Mouse (Mus musculus): Measurements from ENCODE around the gene Pnpla6. TPM values are rescaled to one million over a fixed set of nuclear protein-coding genes. Genes with fewer than 3 reads are reported as not detected.
"Not testable (repeated sequence)": the region's sequence is repeated elsewhere in the genome, so short reads cannot be mapped to it uniquely, and the experiment has no call there.

Pnpla6 gene
- polyA plus RNA-seq, 1 experiment from 2014 or later = 29.6 TPM

DNA sequence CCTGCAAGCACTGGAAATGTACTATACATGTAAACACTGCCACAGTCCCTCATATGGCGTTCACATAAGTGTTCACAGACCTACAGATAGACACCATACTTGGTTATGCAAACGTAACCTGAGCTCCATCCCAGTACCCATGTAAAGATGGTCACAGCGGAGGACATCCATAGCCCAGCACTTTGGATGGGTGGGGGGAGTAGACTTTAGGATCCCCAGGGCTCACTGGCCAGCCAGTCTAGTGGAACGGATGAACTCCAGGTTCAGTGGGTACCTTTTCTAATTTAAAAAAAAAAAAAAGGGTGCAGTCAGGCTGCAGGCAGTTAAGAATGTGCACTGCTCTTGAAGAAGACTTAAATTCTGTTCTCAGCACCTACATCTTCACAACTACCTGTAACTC is 24.9 kb downstream of the Pnpla6 start:
- ATAC-seq (ENCODE audit: insufficient number of reproducible peaks, insufficient read depth, low FRiP score, low TSS enrichment) = no peak
- Histone ChIP-seq H3K4me2 (replicated peaks) (no peak overlapping the region), H3K9ac (no peak overlapping the region), H3K36me3 (peaks cover 78% of the 10 kb centered on the region), H3K9me3 (no peaks in the 10 kb centered on the region; the same call in 1 of the 2 replicates), H3K4me1 (no peaks in the 10 kb centered on the region), H3K27ac (no peak overlapping the region), H3K27me3 (no peaks in the 10 kb centered on the region), H3K4me3 (no peak overlapping the region)
- 83% methylated on average over 4 of the region's 4 CpGs for WGBS

DNA sequence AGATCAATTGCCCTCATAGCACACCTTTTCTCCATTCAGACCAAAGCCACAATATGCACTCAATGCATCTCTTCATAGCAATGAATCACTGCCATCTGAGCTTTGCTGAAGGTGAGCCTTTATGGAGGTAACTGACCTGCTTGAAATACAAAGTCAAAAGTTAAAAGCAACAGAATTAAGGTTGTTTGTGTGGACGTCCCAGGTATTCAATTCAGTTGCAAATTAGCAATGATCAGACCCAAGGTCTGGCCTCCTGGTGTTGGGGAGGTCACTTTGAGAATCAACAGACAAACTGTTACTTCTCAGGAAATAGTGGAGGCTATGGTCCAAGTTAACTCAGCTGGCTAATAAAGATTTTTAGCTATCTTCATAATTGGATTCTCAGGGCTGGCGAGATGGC is 31.3 kb downstream of the Pnpla6 start:
- no peak overlapping the region for H3K9ac ChIP-seq
- H3K27ac ChIP-seq = no peak overlapping the region
- H3K4me3 ChIP-seq = no peak overlapping the region
- H3K4me1 ChIP-seq = no peaks in the 10 kb centered on the region
- no peaks in the 10 kb centered on the region for H3K27me3 ChIP-seq
- peaks cover 30% of the 10 kb centered on the region for H3K36me3 ChIP-seq
- no peak overlapping the region for H3K4me2 ChIP-seq (replicated peaks)
- no peak for ATAC-seq (ENCODE audit: insufficient number of reproducible peaks, insufficient read depth, low FRiP score, low TSS enrichment)
- WGBS = 87% methylated on average over 2 of the region's 2 CpGs
- no peaks in the 10 kb centered on the region; the same call in 1 of the 2 replicates for H3K9me3 ChIP-seq

DNA sequence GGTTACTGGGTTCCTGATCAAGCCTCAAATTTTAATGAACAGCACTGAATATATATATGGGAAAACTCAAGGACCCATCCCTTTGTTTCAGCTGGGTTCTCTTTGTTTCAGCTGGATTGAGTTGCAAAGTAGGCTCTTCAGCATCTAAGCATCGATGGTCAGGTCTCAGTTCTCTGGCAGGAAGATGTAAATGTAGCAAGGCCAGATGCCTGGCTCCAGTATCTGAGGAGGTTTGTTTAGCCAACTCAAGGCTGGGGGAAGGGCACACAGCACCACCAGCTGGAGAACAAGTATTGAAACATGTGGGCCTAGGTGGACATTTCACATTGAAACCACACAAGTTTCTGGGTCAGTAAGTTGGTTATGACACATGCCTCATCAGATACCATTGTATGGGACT is 37.1 kb downstream of the Pnpla6 start:
- H3K4me2 ChIP-seq (replicated peaks) = no peak overlapping the region
- H3K27me3 ChIP-seq = no peaks in the 10 kb centered on the region
- H3K4me1 ChIP-seq = no peaks in the 10 kb centered on the region
- no peak for ATAC-seq (ENCODE audit: insufficient number of reproducible peaks, insufficient read depth, low FRiP score, low TSS enrichment)
- H3K27ac ChIP-seq = no peak overlapping the region
- no peaks in the 10 kb centered on the region for H3K9me3 ChIP-seq
- no peak overlapping the region for H3K9ac ChIP-seq
- no peaks in the 10 kb centered on the region for H3K36me3 ChIP-seq
- H3K4me3 ChIP-seq = no peak overlapping the region
- WGBS = 97% methylated on average over 1 of the region's 1 CpGs

DNA sequence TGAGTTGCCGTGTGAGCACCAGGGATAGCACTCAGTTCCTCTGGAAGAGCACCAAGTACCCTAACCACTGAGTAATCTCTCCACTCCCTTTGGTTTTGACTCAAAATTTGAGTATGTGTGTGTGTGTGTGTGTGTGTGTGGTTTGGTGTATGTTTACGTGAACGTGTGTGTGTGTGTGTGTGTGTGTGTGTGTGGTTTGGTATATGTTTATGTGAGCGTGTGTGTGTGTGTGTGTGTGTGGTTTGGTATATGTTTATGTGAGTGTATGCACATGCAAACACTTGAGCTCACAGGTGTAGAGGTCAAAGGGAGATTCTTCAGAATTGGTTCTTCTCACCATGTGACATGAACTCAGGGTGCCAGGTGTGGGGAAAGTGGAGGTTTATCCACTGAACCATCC is 40.9 kb downstream of the Pnpla6 start:
- no peaks in the 10 kb centered on the region for H3K27me3 ChIP-seq
- H3K27ac ChIP-seq = no peak overlapping the region
- peak; percentile 97 for ATAC-seq (ENCODE audit: insufficient number of reproducible peaks, insufficient read depth, low FRiP score, low TSS enrichment)
- 60% methylated on average over 4 of the region's 4 CpGs for WGBS
- no peaks in the 10 kb centered on the region for H3K4me1 ChIP-seq
- no peak overlapping the region for H3K4me2 ChIP-seq (replicated peaks)
- H3K9ac ChIP-seq = no peak overlapping the region
- H3K9me3 ChIP-seq = no peaks in the 10 kb centered on the region
- no peaks in the 10 kb centered on the region for H3K36me3 ChIP-seq
- H3K4me3 ChIP-seq = no peak overlapping the region

DNA sequence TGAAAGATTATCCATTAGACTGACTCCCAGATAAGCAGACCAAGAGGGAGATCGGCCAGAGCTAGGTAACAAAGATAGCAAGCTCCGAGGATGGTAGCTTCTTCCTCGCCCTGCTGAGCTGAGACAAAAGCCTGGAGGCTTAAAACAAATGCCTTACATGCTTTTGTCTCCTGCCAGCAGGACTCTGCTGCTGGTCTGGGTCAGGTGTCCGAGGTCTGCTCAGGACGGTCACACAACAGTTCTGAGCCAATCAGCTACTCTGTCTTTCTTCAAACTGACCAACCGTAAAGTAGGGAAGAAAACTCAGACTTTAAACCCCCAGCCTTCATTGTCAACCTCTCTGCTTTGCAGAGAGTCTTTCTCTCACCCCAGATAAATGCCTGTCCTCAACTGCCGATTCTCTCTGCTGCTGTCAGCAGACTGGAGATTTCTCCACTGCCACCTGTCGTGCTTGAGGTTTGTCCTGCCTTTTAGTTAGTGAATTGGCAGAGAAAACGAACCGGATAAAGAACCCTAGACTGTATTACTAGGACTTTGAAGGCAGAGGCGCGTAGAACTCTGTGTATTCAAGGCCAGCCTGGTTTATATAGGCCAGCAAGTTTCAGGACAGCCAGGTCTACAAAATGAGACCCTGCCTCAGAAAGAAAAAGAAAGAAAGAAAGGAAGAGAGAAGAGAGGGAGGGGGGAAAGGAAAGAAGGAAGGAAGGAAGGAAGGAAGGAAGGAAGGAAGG is 52.6 kb downstream of the Pnpla6 start, which contains the start of gene C330021F23Rik:
C330021F23Rik (plus strand) TSS at position 350 of the 731 bp plus-strand sequence.
- Histone ChIP-seq H3K4me2 (replicated peaks) (peak within 1 kb of the TSS; percentile 36), H3K36me3 (no peaks in the 10 kb centered on the region), H3K27ac (0 out of 2 replicates have a peak within 1 kb of the TSS, but pooled peaks have one; percentile 30), H3K27me3 (no peaks in the 10 kb centered on the region), H3K4me1 (no peaks in the 10 kb centered on the region), H3K9ac (peak within 1 kb of the TSS; percentile 0; the same call in 1 of the 2 replicates), H3K9me3 (no peaks in the 10 kb centered on the region), H3K4me3 (0 out of 2 replicates have a peak within 1 kb of the TSS, but pooled peaks have one; percentile 10)
- 3% methylated on average over 12 of the region's 12 CpGs for WGBS
- peak; percentile 78; the same call in 1 of the 2 replicates for ATAC-seq (ENCODE audit: insufficient number of reproducible peaks, insufficient read depth, low FRiP score, low TSS enrichment)

DNA sequence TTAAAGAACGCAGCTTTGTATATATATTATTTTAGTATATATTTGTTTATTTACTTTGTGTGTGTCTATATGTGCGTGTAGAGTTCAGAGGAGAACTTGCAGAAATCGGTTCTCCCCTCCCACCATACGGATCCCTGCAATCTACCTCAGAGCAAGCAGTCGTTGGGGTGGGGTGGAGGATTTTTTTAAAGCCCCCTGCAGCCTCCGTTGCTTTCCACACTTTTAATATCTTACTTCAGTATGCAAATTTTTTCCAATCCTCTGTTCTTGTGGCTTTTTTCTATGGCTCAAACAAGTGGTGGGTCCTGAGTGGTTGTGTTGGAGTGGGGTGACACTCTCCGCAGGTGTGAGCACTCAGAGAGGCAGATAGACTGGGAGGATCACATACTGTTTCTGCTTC is 53.2 kb downstream of the Pnpla6 start:
- Histone ChIP-seq H3K9ac (peak overlapping the region; percentile 0; the same call in 1 of the 2 replicates), H3K9me3 (no peaks in the 10 kb centered on the region), H3K4me3 (0 out of 2 replicates have a peak overlapping the region, but pooled peaks have one; percentile 3), H3K36me3 (no peaks in the 10 kb centered on the region), H3K4me1 (no peaks in the 10 kb centered on the region), H3K27ac (no peak overlapping the region), H3K27me3 (no peaks in the 10 kb centered on the region), H3K4me2 (replicated peaks) (peak overlapping the region; percentile 36)
- 8% methylated on average over 7 of the region's 7 CpGs for WGBS
- no peak for ATAC-seq (ENCODE audit: insufficient number of reproducible peaks, insufficient read depth, low FRiP score, low TSS enrichment)

DNA sequence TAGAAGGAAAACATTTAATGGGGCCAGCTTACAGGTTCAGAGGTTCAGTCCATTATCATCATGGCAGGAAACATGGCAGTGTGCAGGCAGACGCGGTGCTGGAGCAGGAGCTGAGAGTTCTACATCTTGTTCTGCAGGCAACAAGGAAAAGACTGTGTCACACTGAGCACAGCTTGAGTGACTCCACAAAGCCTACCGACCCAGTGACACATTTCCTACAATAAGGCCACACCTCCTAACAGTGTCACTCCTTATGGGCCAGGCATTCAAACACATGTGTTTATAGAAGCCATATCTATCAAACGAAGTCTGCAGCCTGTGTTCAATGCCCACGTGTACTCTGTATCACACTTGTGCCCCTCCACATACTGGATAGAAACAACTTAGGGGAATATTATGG is 54.6 kb downstream of the Pnpla6 start:
- Histone ChIP-seq H3K4me1 (no peaks in the 10 kb centered on the region), H3K27me3 (no peaks in the 10 kb centered on the region), H3K9me3 (no peaks in the 10 kb centered on the region), H3K36me3 (no peaks in the 10 kb centered on the region), H3K9ac (no peak overlapping the region), H3K4me3 (no peak overlapping the region), H3K4me2 (replicated peaks) (no peak overlapping the region), H3K27ac (no peak overlapping the region)
- WGBS = 84% methylated on average over 5 of the region's 5 CpGs
- no peak for ATAC-seq (ENCODE audit: insufficient number of reproducible peaks, insufficient read depth, low FRiP score, low TSS enrichment)

DNA sequence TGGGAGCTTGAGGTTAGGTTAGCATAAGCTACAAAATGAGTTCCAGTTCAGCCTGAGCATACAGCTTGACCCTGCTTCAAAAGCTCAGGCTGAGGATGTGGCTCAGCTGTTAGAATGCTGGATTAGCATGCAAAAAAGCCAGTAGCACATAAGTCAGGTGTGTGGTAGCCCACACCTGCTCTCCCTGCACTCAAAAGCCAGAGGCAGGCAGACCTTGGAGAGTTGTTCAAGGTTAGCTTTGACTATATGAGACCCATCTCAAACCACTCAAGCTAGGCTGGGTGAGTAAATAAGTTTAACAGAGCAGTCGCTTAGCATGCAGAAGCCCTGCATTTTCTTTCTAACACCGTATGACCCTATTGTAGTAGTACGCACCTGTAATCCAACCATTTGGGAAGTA is 59.4 kb downstream of the Pnpla6 start:
- WGBS = 93% methylated on average over 3 of the region's 3 CpGs
- Histone ChIP-seq H3K27ac (no peak overlapping the region), H3K36me3 (no peaks in the 10 kb centered on the region), H3K4me2 (replicated peaks) (no peak overlapping the region), H3K4me3 (no peak overlapping the region), H3K9ac (no peak overlapping the region), H3K4me1 (no peaks in the 10 kb centered on the region), H3K9me3 (no peaks in the 10 kb centered on the region), H3K27me3 (no peaks in the 10 kb centered on the region)
- ATAC-seq (ENCODE audit: insufficient number of reproducible peaks, insufficient read depth, low FRiP score, low TSS enrichment) = no peak

DNA sequence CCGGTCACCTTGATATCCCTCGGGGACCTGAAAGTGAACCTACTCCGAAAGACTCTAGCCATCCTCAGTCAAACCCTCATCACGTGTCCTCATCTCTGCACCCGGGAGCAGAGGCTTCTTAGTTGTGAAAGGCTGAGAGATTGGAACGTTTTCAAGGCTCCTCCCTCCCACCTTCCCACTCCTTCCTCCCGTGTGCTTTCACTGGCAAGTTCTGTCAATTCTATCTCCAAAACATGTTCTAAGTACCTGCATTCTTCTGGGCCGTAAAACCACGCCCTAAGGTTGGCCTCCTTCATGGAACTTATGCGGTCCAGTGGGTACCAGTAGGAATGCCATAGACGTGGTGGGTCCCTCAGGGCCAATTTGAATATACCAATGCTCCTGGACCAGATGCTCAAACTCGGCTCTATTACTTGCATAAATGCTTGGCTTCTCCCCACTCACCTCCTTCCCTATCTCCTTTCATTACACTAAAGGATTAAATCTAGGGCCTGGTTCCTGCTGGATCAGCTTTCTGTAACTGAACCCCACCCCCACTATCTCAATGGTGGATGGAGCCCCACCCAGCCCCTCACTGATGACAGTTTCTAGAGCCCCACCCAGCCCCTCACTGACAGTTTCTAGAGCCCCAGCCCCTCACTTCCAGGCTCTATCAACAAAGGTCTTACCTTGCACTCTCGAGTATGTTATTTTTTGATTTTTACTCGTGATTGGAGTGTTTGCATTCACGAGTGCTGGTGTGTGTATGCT is 61.2 kb downstream of the Pnpla6 start:
- no peak overlapping the region for H3K4me3 ChIP-seq
- no peaks in the 10 kb centered on the region for H3K4me1 ChIP-seq
- H3K9ac ChIP-seq = no peak overlapping the region
- H3K36me3 ChIP-seq = no peaks in the 10 kb centered on the region
- 74% methylated on average over 15 of the region's 15 CpGs for WGBS
- no peak overlapping the region for H3K27ac ChIP-seq
- H3K4me2 ChIP-seq (replicated peaks) = no peak overlapping the region
- no peaks in the 10 kb centered on the region for H3K9me3 ChIP-seq
- ATAC-seq (ENCODE audit: insufficient number of reproducible peaks, insufficient read depth, low FRiP score, low TSS enrichment) = no peak
- H3K27me3 ChIP-seq = no peaks in the 10 kb centered on the region

DNA sequence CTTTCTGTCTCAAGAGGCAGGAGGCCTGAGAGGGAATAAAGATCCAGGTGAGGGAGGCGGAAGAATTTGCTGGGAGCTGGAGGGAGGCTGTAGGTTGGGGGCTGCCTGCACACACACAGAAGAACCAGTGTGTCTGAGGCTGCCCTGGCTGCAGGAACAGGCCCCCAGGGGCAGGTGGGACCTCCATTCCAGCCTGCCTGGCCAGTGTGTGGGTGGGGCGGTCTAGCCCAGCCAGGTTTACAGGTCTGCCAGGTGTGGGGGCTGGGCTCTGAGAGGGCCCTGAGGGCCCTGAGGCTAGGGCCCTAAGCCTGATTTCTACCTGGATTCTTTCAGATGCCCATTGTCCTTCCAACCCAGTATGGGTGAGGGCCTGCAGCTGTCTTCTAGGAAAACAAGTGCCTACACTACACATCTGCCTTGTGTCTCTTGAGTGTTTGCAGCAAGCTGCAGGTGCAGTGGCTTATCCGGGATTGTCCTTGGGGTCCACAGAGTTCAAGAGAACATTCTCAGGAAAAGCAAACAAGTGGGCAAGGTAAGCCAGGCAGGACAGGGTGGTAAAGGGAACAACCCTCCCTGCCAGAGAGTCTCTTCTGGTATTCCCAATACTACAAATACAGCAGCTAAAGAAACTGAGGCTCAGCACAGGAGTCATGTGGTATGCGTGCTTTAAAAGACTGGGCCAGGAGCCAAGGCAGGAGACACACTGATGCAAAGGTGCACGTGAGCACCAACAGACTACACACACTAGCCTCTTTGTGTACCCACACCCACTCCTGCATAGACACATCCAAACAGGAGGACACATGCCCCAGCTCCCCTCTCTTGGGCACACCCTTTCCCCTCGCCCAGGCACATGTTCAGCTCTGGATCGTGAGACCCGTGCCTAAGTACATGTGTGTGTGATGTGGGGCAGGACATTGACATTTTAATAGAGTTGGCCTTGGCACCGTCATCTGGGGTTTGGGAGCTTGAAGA is 64.5 kb downstream of the Pnpla6 start:
- WGBS = 72% methylated on average over 9 of the region's 9 CpGs

DNA sequence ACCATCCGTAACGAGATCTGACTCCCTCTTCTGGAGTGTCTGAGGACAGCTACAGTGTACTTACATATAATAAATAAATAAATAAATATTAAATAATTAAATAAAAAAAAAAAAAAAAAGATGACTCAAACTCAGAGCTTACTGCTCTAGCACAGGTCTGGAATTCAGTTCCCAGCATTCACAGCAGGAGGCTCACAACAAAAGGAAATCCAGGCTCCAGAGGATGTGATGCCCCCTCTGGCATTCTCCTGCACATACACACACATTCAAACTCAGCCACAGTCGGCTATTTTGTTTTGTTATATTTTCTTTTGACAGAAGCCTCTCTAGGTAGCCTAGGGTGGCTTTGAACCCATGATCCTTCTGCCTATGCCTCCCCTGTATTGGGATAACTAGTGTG is 66.8 kb downstream of the Pnpla6 start:
- H3K27me3 ChIP-seq; H3K9ac ChIP-seq; H3K4me3 ChIP-seq; H3K36me3 ChIP-seq; ATAC-seq (ENCODE audit: insufficient number of reproducible peaks, insufficient read depth, low FRiP score, low TSS enrichment); H3K27ac ChIP-seq; H3K4me2 ChIP-seq (replicated peaks); H3K4me1 ChIP-seq; H3K9me3 ChIP-seq: not testable (repeated sequence)
- 91% methylated on average over 3 of the region's 3 CpGs for WGBS

More for the DNA sequence above, 64.5 kb downstream of the Pnpla6 start:
- H3K27me3 ChIP-seq = no peaks in the 10 kb centered on the region
- H3K36me3 ChIP-seq = no peaks in the 10 kb centered on the region
- no peak for ATAC-seq (ENCODE audit: insufficient number of reproducible peaks, insufficient read depth, low FRiP score, low TSS enrichment)
- H3K9ac ChIP-seq = no peak overlapping the region
- H3K4me2 ChIP-seq (replicated peaks) = no peak overlapping the region
- H3K4me3 ChIP-seq = no peak overlapping the region
- no peaks in the 10 kb centered on the region for H3K4me1 ChIP-seq
- no peaks in the 10 kb centered on the region for H3K9me3 ChIP-seq
- H3K27ac ChIP-seq = no peak overlapping the region
